Mouse (Mus musculus) T-helper 1 cell (primary cell): Measurements from ENCODE around the gene Mrpl54.

Source experiments
- in situ Hi-C: fragments of 300-600 bp; cut with MboI, MseI; formaldehyde crosslinking; loops from one replicate; pipeline ENCODE4 v1.15.1; 2025; ENCODE audit warnings: high pct_unique_total_duplicates

Mrpl54 gene

DNA sequence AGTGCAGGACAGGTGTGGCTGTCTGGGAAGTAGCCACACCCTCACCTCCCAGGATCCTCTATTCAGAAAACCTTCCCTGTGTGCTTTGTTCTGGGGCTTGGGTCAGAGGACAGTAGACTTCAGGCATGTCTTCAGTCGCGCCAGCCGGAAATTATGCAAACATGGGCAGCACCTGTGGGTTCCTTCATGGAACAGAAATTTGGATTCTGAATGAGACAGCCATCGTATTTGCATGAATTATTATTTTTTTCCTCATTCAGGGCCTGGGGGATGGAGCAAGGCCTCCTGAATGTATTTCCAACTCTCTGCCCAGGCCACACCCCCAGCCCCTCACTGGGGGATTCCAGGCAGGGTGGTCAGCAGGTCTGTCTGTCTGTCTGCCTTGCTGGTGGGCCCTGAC, 5.7 kb downstream of the Mrpl54 start:
- in situ Hi-C loops, result no loop called here

DNA sequence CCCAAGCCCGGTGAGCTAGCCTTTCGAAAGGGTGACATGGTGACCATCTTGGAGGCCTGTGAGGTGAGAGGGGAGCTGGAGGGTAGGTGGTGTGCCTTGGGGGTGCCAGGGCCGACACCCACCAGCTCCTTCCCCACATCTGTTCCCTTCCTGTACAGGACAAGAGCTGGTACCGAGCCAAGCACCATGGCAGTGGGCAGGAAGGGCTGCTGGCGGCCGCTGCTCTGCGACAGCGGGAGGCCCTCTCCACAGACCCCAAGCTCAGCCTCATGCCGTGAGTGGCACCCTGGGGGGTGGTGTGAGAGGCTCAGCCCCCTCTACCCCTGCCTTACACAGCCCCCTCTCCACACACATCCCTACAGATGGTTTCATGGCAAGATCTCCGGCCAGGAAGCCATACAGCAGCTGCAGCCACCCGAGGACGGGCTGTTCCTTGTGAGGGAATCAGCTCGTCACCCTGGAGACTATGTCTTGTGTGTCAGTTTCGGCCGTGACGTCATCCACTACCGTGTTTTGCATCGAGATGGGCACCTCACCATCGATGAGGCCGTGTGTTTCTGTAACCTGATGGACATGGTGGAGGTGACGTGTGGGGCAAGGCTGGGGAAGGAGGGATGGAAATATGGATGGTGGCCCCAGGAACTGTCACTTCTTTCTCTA, 7.4 kb downstream of the Mrpl54 start:
- in situ Hi-C loops, result no loop called here

DNA sequence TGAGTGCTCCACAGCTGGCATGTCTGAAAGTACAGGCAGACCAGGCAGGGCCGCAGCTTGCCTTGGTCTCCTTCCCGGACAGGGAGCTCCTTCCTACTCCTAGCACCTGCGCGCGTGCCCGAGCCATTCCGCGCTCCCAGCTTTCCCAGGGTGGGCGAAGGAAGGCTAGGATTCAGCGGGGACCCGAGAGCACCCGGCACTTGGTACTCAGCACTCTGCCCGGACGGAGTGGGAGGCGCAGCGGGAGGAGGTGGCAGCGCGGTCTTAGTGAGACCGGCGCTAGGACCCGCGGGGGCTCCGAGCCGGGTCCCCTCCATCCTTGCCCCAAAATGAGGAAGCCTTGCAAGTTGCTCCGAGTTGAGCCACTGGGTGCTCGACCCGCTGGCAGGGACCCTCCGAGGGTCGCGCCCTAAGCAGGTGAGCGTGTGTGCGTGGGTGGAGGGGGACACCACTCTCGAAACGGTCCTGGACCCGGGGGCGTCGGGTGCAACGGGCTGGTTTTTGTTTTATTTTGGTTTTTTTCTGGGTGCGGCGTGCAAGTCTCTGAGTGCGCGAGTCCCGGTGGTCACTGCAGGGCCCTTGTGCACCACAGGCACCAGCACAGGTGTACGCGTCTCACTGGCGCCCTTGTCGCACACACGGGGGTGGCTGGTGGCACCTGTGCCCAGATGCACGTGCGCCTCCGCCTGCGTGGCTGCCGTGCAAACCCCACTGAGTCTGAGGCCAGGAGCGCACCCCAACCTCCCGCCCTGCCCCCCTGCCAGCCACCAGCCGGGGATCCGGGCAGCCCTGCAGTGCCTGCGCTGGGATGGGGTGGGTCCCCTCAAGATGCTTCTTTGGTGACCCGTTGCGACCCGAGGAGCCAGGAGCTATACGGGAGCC, 9.3 kb downstream of the Mrpl54 start:
- in situ Hi-C loops, result no loop called here

DNA sequence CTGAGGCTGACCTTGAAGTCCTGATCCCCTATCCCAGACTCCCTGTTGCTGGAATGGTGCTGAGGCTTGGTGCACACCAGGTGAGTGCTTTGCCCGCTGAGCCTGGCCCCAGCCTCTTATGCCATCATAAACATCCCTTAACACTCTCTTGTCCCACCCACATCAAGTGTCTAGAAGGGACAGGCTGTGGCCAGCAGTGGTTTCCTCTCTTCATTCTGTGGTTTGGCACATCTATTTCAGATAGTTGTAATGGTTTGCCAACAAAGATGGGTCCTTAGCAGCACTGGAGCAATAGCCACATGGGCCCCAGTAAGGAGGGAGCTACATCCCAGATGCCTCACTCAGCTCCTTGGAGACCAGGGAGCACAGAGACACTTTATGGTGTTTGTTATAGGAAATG, 11.8 kb downstream of the Mrpl54 start:
- in situ Hi-C loops, result no loop called here

DNA sequence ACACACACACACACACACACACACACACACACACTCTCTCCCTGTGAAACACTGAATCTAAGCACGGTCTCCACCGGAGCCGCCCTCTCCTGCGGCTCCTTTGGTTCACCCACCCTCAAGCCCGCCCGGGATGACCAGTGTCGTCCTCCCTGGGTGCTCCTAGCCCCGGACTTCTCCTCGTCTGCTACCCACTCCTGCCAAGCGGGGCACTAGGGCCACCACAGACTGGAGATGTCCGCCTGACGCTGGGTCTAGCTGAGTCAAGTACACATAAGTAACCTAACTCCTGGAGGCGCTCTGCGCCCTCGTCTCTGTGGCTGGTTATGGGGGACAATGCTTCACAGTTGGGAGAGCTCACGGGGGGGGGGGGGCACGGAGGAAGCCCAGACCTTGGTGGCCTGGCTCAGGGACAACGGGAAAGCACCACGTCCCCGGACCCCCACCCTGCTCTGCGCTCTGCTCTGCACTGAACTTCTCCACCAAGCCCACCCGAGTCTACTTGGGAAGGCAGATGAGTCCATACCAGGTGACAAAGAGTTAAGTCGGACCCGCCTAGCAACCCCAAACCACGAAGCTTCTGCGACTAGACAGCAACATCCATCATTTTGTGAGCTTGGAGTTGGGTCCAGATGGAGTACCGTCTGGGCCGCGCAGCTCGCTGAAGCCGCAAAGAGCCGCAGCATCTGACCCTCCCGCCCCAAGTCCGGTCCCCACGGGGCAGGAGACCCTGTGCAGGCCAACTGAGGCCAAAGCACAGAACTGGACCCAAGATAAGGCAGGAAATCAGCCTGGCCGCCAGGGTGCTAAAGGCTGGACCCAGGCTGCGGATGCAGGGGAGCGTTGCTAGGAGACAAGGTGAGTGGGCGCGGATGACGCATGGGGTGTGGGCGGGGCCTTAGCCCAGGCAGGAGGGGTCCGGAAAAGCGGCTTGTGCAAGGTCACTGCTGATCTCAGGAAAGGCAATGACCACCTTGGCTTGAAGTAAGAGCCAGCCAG, 14.0 kb downstream of the Mrpl54 start, which contains the start of gene Matk:
Matk (plus strand) TSS at position 512 of the 996 bp plus-strand sequence.
- in situ Hi-C loops, result no loop called here

DNA sequence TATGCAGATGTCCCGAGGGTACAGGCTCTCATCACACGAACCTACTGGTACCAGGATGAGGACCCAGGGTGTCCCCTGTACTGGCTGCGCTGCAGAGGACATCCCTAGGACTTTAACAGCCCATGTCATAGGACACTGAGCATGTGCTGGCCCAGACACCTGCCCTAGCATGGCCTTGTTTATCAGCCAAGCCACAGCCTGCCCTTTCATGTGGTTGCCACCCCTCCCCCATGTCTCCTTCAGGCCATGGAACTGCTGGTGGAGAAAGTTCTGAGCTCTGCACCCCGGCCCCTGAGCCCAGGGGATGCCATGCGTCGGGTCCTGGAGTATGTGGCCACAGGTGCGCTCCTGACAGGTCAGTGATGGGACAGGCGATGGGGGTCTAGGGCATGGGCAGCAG, 17.3 kb downstream of the Mrpl54 start:
- in situ Hi-C loops, result loop anchor here (25.0 kb wide), 1 partner anchor 1388 kb away; the partner anchor contains the start of gene Tdg

DNA sequence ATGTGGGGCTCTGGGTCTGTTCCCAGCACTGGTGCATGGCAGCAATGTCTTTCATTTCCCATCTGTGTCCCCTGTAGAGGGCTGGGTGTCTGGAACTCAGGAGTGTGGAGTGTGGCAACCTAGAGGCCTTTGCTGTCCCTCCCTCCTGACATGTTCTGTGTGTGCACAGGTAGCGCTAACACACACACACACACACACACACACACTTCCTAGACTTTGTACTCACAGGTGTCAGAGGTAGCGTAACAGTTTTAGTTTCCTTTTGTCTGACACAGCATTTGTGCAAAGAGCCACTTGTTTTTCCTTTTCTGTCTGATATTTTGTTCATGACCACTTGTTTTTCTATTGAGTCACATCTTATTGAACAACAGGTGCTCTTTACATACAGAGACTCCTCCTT, 18.9 kb downstream of the Mrpl54 start:
- in situ Hi-C loops, result loop anchor here (25.0 kb wide), 1 partner anchor 1389 kb away; the partner anchor contains the start of gene Tdg

DNA sequence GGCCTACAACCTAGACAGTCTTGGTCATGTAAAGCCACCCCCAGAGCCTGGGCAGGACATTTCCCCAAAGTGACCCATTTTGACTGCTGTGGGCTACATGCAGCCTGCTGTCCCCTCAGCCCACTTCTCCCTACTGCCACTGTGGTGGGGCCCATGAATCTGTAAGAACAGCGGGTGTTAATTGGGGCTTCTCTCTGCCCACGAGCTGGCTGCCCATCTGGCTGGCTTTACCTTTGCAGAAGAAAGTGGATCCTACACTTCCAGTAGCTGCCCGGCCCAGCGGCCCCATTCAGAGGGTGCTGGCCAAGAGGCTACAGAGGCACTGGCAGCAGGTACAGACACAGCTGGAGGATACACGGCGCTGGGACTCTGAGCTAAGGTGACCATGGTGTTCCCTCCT, 21.6 kb downstream of the Mrpl54 start:
- in situ Hi-C loops, result loop anchor here (25.0 kb wide), 1 partner anchor 1392 kb away; the partner anchor contains the start of gene Tdg

DNA sequence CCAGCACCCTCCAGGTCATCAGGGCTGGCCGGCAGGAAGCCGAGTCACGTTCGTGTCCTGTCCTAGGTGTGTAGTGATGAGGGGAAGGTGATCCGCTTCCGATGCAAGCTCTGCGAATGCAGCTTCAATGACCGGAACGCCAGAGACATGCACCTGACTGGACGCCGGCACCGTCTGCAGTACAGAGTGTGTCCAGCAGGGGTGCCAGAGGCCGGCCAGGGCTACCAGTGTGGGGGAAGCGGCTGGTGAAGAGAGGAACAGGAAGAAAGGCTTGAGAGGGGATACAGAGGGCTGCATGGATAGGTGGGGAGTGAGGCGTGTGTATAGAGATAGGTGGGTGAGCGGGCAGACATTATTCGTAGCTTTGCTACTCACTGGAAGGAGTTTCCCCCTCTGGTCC, 22.1 kb downstream of the Mrpl54 start:
- in situ Hi-C loops, result loop anchor here (25.0 kb wide), 1 partner anchor 1393 kb away; the partner anchor contains the start of gene Tdg

DNA sequence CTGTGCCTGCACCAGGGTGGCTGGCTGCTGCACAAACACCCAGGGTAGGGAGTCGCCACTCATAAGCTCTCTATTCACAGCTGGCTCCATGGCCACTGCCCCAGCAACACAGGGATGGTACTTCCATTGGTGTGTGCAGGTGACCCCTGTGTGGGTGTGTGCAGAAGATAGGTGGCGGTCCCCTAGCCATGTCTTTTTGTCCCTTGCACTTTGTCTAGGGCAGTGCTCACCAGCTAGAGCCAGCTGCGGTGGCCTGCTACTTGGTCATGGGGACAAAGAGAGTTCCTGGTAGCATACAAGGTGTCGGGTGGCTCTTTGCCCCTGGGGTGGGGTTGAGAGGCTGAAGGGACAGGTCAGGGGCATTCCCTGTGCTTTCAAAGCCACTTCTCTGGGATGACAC, 22.6 kb downstream of the Mrpl54 start:
- in situ Hi-C loops, result loop anchor here (25.0 kb wide), 1 partner anchor 1393 kb away; the partner anchor contains the start of gene Tdg

DNA sequence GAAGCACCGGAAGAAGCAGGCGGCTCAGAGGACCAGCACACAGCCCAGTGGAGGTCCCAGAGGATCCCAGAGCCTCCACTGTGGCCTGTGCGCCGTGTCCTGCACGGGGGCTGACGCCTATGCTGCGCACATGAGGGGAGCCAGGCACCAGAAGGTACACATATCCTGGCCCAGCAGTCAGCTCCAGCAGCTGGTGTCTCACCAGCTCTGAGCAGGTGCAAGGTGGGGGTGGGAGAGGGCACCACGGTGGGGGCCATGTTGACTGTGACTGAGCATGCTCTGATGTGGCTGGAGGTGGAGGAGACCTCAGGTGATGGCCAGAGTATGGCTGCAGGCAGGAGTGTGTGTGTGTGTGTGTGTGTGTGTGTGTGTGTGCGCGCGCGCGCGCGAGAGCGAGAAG, 24.7 kb downstream of the Mrpl54 start:
- in situ Hi-C loops, result loop anchor here (25.0 kb wide), 1 partner anchor 1395 kb away; the partner anchor contains the start of gene Tdg

DNA sequence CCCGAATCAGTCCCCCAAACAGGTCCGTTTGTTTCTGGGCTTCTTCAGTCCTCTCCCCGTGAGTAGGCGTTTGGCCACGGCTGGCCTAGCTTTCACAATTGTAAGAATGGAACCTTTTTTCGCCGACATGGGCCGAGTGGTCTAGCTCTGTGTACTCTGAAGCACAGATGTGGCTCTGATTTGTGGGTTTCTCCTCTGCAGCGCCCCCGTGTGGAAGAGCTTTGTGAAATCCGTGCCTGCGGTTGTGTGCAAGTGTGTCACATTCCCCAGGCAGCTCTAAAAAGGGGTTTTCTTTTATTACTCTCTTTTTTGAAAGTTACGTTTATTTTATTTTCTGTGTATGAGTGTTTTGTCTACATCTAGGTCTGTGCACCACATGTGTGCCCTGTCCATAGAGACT, 25.9 kb downstream of the Mrpl54 start:
- in situ Hi-C loops, result loop anchor here (25.0 kb wide), 1 partner anchor 1396 kb away; the partner anchor contains the start of gene Tdg

DNA sequence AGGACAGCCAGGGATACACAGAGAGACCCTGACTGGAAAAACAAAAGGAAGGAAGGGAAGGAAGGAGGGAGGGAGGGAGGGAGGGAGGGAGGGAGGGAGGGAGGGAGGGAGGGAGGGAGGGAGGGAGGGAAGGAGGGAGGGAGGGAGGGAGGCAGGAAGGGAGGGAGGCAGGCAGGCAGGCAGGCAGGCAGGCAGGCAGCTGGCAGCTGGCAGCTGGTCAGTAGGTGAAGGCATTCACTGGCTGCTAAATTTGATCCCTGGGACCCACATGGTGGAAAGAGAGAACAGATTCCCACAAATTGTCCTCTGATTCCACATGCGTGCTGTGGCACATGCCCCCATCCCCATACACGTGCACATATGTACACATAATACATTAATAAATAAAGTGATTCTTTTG, 28.1 kb downstream of the Mrpl54 start:
- in situ Hi-C loops, result loop anchor here (5.0 to 25.0 kb wide), 2 partner anchors 41 to 1399 kb away; partner anchors contain the start of gene Tdg

DNA sequence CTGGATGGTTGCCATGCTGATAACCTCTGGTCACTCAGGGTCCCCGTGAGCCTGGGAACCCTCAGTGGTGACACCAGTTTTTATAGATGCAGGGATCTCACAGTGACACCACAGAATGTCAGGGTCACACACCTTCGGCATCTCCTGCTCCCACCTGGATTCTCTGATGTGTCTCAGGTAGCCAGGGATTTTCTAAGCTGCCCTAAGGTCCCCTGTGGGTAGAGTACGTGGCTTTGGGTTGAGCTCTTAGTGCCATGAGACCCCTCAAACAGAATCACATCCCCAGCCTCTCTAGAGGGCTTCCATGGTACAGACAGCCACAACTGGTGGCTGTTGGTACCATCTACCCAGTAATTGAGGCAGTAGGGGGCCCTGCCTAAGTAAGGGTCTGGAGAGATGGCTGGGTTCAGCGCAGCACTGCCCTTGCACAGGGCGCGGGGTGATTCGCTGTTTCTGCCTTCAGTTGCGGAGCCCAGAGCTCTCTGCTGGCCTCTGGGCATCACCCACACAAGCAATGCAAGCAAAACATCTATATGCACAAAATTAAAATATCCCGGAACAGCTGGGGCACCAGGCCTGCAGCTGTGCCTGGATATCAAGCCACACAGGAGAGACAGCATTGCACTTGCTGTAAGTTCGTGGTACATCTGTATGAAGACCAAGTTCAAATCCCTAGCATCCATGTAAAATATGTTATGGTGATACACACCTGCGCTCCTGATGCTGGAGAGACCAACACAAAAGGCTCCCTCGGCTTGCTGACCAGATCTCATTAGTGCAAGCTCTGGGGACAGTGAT, 30.1 kb downstream of the Mrpl54 start:
- in situ Hi-C loops, result loop anchor here (5.0 to 25.0 kb wide), 2 partner anchors 39 to 1401 kb away; partner anchors contain the start of gene Tdg

DNA sequence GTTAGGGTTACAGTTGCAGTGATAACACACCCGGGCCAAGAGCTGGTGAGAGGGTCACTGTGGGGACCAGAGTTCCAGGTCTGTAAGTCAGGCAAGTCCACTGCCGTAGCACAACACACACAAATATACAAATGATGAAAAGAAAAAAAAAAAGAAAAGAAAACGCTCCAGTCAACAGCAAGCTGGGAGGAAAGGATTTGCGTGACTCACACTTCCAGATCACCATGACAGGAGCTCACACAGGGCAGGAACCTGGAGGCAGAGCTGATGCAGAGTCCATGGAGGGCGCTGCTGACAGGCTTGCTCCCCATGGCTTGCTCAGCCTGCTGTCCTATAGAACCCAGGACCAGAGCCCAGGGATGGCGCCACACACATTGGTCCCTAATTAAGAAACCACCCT, 32.5 kb downstream of the Mrpl54 start:
- in situ Hi-C loops, result loop anchor here (25.0 kb wide), 1 partner anchor 1403 kb away; the partner anchor contains the start of gene Tdg

DNA sequence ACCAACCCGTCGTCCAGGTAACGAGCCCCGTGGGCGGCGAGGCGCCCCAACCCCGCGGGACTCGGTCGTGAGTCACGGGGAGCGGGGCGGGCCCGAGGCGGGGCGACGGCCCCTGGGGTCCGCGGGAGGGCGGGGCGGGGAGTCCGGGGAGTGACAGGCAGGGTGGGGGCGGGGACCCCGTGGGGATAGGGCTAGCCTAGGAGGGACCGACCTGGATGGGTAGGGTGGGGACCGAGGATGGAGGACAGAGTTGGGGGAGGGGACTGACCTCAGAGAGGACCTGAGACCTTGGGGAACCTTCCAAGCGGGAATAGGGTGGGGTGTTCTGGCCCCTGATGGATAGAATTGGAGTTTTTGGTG, 33.5 kb downstream of the Mrpl54 start:
- in situ Hi-C loops, result loop anchor here (25.0 kb wide), 1 partner anchor 1404 kb away; the partner anchor contains the start of gene Tdg

DNA sequence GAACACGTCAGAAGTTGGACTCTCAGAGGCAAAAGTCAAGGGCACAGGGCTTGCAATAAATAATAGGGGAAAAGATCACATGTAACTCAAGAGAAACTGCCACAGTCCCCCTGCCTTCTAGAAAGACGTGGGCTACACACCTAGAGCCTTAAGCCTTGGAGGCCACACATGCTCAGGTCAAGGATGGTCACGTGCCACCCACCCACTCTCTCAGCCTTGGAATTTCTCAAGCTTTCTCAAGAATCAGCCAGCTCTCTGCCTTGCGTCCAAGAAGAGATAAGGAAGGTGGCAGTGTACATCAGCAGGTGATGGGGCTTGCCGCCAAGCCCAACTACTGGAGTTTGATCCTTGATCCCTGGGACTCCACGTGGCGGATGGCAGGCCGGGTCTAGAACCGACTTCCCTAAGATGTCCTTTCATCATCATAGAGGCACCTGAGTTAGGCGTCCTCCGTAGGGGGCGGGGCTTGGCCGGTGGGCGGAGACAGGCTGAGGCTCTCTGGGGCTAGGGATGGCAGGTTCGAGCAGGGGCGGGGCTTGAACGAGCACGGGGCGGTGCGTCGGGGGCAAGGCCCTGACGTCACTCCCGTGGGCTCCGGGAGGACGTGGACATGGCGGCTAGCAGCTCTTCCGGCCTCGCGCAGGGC, 34.0 kb downstream of the Mrpl54 start, which contains the start of gene Zfr2:
Zfr2 (plus strand) TSS at position 576 of the 646 bp plus-strand sequence.
- in situ Hi-C loops, result loop anchor here (25.0 kb wide), 1 partner anchor 1405 kb away; the partner anchor contains the start of gene Tdg

DNA sequence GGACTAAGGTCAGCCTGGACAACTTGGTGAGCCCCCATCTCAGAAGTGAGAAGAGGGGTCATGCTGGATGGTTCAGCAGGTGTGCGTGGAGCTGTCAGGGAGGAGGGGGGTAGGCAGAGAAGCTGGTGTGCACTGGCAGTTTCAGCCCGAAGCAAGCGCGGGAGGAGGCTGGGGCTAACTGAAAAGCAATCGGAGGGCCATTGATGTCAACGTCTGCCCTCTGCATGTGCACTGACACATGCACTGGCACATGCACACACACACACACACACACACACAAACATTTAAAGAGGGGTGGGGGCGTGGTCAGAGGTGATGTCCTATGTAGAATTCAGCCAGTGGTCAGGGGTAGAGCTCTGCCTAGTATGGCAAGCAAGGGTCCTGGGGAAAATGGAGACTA, 35.3 kb downstream of the Mrpl54 start:
- in situ Hi-C loops, result loop anchor here (25.0 kb wide), 1 partner anchor 1406 kb away; the partner anchor contains the start of gene Tdg
